12 mouse cellular contexts compared by ENCODE assay signal in genomic region chr13:92707941-92708340, GRCm38 (mm10).
"Had no signal": no experiment of that assay in that cellular context is flagged by ENCODE, and none has a peak within 500 bp of the region (broad histone marks: within the 10 kb centered on the region; RNA-seq: fewer than 3 reads in every experiment).

No protein-coding gene starts in this region.

- H3K9me3 ChIP-seq: limb, embryonic 10.5 days; liver, embryonic 12.5 days; neural tube, embryonic 13.5 days had no signal

- DNase-seq: kidney, adult 8-10 months; kidney, postnatal 25 days; lung, postnatal 36 days; midbrain, embryonic 14.5 days; right cerebral cortex, postnatal 25 days; thymus, postnatal 4 days had no signal

- H3K9ac ChIP-seq: liver, embryonic 12.5 days; neural tube, embryonic 13.5 days had no signal

- ATAC-seq: hindbrain, embryonic 16.5 days; inflammation-experienced regulatory T-cells, adult 6 months; liver, embryonic 12.5 days had no signal

- H3K27ac ChIP-seq: left cerebral cortex, adult 2 months; limb, embryonic 10.5 days; liver, embryonic 12.5 days; neural tube, embryonic 13.5 days had no signal

- H3K4me2 ChIP-seq: liver, embryonic 12.5 days; neural tube, embryonic 13.5 days had no signal

- H3K4me3 ChIP-seq: left cerebral cortex, adult 2 months; limb, embryonic 10.5 days; liver, embryonic 12.5 days; neural tube, embryonic 13.5 days had no signal

- H3K27me3 ChIP-seq: liver, embryonic 12.5 days; neural tube, embryonic 13.5 days had no signal
